ENCODE assay signal across 8 mouse cellular contexts in the genomic region with DNA sequence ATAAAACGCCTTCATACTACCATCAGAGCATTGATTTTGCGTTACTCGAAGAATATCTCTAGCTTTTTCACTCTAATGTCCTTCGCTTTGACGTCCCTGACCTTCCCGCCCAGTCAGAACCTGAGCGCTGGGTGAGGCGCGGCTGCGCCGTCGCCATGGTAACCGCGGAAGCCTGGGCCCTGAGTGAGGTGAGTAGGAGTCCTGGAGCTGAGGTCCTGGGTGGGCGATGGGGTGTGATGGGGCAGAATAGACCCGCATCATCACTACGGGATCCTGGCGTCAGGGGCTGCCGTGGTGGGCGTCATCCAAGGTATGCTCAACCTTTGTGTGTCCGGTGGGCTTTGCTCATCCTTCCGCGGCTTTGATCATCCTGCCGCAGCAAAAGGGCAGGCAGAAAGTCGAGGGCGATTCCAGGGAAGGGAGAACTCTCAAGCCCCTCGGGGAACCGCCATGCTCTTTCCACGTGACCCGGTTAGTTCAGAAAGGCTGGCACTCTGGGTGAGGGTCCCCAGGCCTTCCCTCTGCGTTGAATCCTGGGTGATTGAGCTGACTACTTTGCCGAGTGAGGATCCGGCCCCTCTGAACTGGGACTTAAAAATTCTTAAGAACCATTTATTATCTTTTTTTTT. TPM values are rescaled to one million over a fixed set of nuclear protein-coding genes. Genes with fewer than 3 reads are reported as not detected.
DNase-seq lines count a peak whose midpoint lies in the region; ATAC-seq lines count a peak whose summit lies in the region.

TSS of gene Ankrd45 (plus strand) at position 161 of the 629 bp plus-strand sequence.

- WGBS in forebrain, embryonic 15.5 days: 3% methylated on average over 33 of the region's 33 CpGs
- 4% methylated on average over 33 of the region's 33 CpGs for WGBS in hindbrain, embryonic 16.5 days

- peak; percentile 96 for ATAC-seq in forebrain, embryonic 15.5 days (replicated peaks)
- peak; percentile 97 for ATAC-seq in hindbrain, embryonic 16.5 days

- no peaks in the 10 kb centered on the region for H3K9me3 ChIP-seq in forebrain, embryonic 15.5 days
- H3K9me3 ChIP-seq in hindbrain, embryonic 16.5 days (ENCODE audit: control insufficient read depth, low read length): no peaks in the 10 kb centered on the region

- peak within 1 kb of the TSS; percentile 50 for H3K4me3 ChIP-seq in forebrain, embryonic 15.5 days
- peak within 1 kb of the TSS; percentile 55 for H3K4me3 ChIP-seq in hindbrain, embryonic 16.5 days (ENCODE audit: low read length)

- H3K9ac ChIP-seq in forebrain, embryonic 15.5 days (replicated peaks): peak within 1 kb of the TSS; percentile 61
- peak within 1 kb of the TSS; percentile 63 for H3K9ac ChIP-seq in hindbrain, embryonic 16.5 days (ENCODE audit: low read depth, low read length)

- peak; percentile 61 for DNase-seq in Muller cell, postnatal 12 days (ENCODE audit: inconsistent ontology term)
- DNase-seq in cerebellum, adult 11-12 months: peak; percentile 11
- peak; percentile 72 to 78 for DNase-seq in left cerebral cortex, adult 18-20 months (ENCODE audit: low spot score in 2 of 2)
- peak; percentile 29 to 40 for DNase-seq in lung, postnatal 4 days
- peak; percentile 56 to 68 for DNase-seq in right cerebral cortex, postnatal 36 days (ENCODE audit: low spot score in 2 of 2)
- DNase-seq in gastrocnemius, adult 18-20 months (ENCODE audit: low spot score): no peak

- no peaks in the 10 kb centered on the region for H3K36me3 ChIP-seq in forebrain, embryonic 15.5 days
- no peaks in the 10 kb centered on the region for H3K36me3 ChIP-seq in hindbrain, embryonic 16.5 days (ENCODE audit: control insufficient read depth, insufficient read depth, low read length)

- H3K4me2 ChIP-seq in forebrain, embryonic 15.5 days (replicated peaks): peak within 1 kb of the TSS; percentile 84
- peak within 1 kb of the TSS; percentile 81 for H3K4me2 ChIP-seq in hindbrain, embryonic 16.5 days (ENCODE audit: low read length)

- no peak within 1 kb of the TSS for H3K27ac ChIP-seq in forebrain, embryonic 15.5 days (replicated peaks)
- no peak within 1 kb of the TSS for H3K27ac ChIP-seq in hindbrain, embryonic 16.5 days (ENCODE audit: low read depth, low read length)

- H3K4me1 ChIP-seq in forebrain, embryonic 15.5 days: peaks cover 14% of the 10 kb centered on the region; the same call in 1 of the 2 replicates
- no peaks in the 10 kb centered on the region for H3K4me1 ChIP-seq in hindbrain, embryonic 16.5 days (ENCODE audit: control insufficient read depth, insufficient read depth, low read depth, low read length)

- no peaks in the 10 kb centered on the region for H3K27me3 ChIP-seq in forebrain, embryonic 15.5 days
- H3K27me3 ChIP-seq in hindbrain, embryonic 16.5 days (replicated peaks; ENCODE audit: control insufficient read depth, insufficient read depth, low read length): no peaks in the 10 kb centered on the region

RNA-seq across cellular contexts. Expression of gene Ankrd45, which starts in this region (rescaled TPM):
- 22.3 and 22.4 TPM in 2 replicates for polyA plus RNA-seq in forebrain, embryonic 15.5 days (2015; fragmentation: Nextera tagmentation; extraction: Ambion mirVana)
- 29.8 and 32.0 TPM in 2 replicates for polyA plus RNA-seq in hindbrain, embryonic 16.5 days (2015; fragmentation: Nextera tagmentation; extraction: Ambion mirVana)
- total RNA-seq in left cerebral cortex, adult 18-20 months (2021): 10 to 100 TPM; 85.6 to 89.2 TPM
- total RNA-seq in gastrocnemius, adult 18-20 months (2021): not detected

Comparison
In these comparisons a context has a peak if more than half of its experiments do, and no peak if none do; other contexts are left out.
1. RNA of gene Ankrd45 (total RNA-seq): 85.6 to 89.2 TPM in left cerebral cortex, adult 18-20 months; not detected in gastrocnemius, adult 18-20 months; every median in the first group is over 10 times any median in the second.